Mouse (Mus musculus) myocyte (in vitro differentiated cells): ENCODE measurements at regions not wholly inside any gene's neighbourhood (a gene's known extent, or its start where the extent isn't known, plus 50 kb on each side); places are given as distances from the start of the nearest gene placed in this dataset.

ENCODE experiments used
- H3K27me3 ChIP-seq: one replicate; pipeline ENCODE4 v1.6.1; 2011; ENCODE audit not compliant: control insufficient read depth, insufficient read depth, insufficient read length
- H3K36me3 ChIP-seq: one replicate; pipeline ENCODE4 v1.6.1; 2011; ENCODE audit not compliant: control insufficient read depth, insufficient read depth
- H3K4me2 ChIP-seq: one replicate; pipeline ENCODE4 v1.6.1; 2011; ENCODE audit warnings: low read depth, control low read depth
- H3K4me3 ChIP-seq: one replicate; pipeline ENCODE4 v1.5.1; 2011; ENCODE audit warnings: mild to moderate bottlenecking, control low read depth, moderate library complexity
- H3K79me2 ChIP-seq: one replicate; pipeline ENCODE4 v1.6.1; 2011; ENCODE audit not compliant: control insufficient read depth, insufficient read depth
- H3ac ChIP-seq: one replicate; pipeline ENCODE4 v1.6.1; 2011; ENCODE audit not compliant: control insufficient read depth, insufficient read length
- CEBPB ChIP-seq: IDR thresholded peaks from 2 replicates; pipeline ENCODE4 v1.6.1; 2011; ENCODE audit warnings: mild to moderate bottlenecking, moderate library complexity; ENCODE audit not compliant: poor library complexity, insufficient read depth, severe bottlenecking
- E2F4 ChIP-seq: IDR thresholded peaks from one replicate; pipeline ENCODE4 v1.6.1; 2011; ENCODE audit warnings: mild to moderate bottlenecking, control low read depth, moderate library complexity; ENCODE audit not compliant: insufficient read depth
- MAX ChIP-seq: IDR thresholded peaks from one replicate; pipeline ENCODE4 v1.6.1; 2011; ENCODE audit warnings: low read depth, mild to moderate bottlenecking, control low read depth
- MYOD1 ChIP-seq, 3 experiments: IDR thresholded peaks; one replicate each; pipeline ENCODE4 v1.6.1; 2011; ENCODE audit warnings: control low read depth in 2 of 3, low read depth in 2 of 3, mild to moderate bottlenecking in 2 of 3, moderate library complexity in 1 of 3; ENCODE audit not compliant: insufficient read length in 2 of 3, control insufficient read depth in 1 of 3
- MYOG ChIP-seq, 3 experiments: IDR thresholded peaks; one replicate each; pipeline ENCODE4 v1.6.1; 2011; ENCODE audit warnings: control low read depth in 2 of 3, low read depth in 2 of 3, mild to moderate bottlenecking in 2 of 3; ENCODE audit not compliant: insufficient read length in 2 of 3, control insufficient read depth in 1 of 3, insufficient read depth in 1 of 3
- POLR2A ChIP-seq: IDR thresholded peaks from one replicate; pipeline ENCODE4 v1.6.1; 2011; ENCODE audit warnings: low read depth, mild to moderate bottlenecking, control low read depth, moderate library complexity; ENCODE audit not compliant: insufficient read length
- POLR2AphosphoS2 ChIP-seq: IDR thresholded peaks from one replicate; pipeline ENCODE4 v1.6.1; 2011; ENCODE audit warnings: low read depth, control low read depth; ENCODE audit not compliant: insufficient read length
- REST ChIP-seq: IDR thresholded peaks from one replicate; pipeline ENCODE4 v1.6.1; 2011; ENCODE audit warnings: mild to moderate bottlenecking, control low read depth, moderate library complexity; ENCODE audit not compliant: insufficient read depth, insufficient read length
- SRF ChIP-seq: IDR thresholded peaks from one replicate; pipeline ENCODE4 v1.6.1; 2011; ENCODE audit warnings: low read depth; ENCODE audit not compliant: control insufficient read depth, insufficient read length
- TCF12 ChIP-seq: IDR thresholded peaks from one replicate; pipeline ENCODE4 v1.6.1; 2011; ENCODE audit warnings: mild to moderate bottlenecking, control low read depth; ENCODE audit not compliant: poor library complexity, insufficient read depth, severe bottlenecking
- TCF3 ChIP-seq: IDR thresholded peaks from one replicate; pipeline ENCODE4 v1.6.1; 2011; ENCODE audit warnings: low read depth, control low read depth; ENCODE audit not compliant: insufficient read length
- USF1 ChIP-seq: IDR thresholded peaks from one replicate; pipeline ENCODE4 v1.6.1; 2011; ENCODE audit warnings: low read depth, mild to moderate bottlenecking, control low read depth, moderate library complexity

- Histone ChIP-seq H3K4me2 (no peak overlapping the region), H3K36me3 (no peaks in the 10 kb centered on the region), H3ac (no peak overlapping the region), H3K79me2 (no peaks in the 10 kb centered on the region), H3K27me3 (no peaks in the 10 kb centered on the region), H3K4me3 (no peak overlapping the region)
- TF ChIP-seq POLR2AphosphoS2 (no peak), SRF (no peak), MYOD1 (IDR thresholded peaks at IDR 0.05; ENCODE audit: control insufficient read depth in 1 of 3, insufficient read length in 2 of 3, low read depth in 2 of 3) (no peak), USF1 (no peak), MAX (no peak), CEBPB (no peak), TCF3 (no peak), TCF12 (no peak), POLR2A (no peak), REST (no peak), MYOG (IDR thresholded peaks at IDR 0.05; ENCODE audit: control insufficient read depth in 1 of 3, insufficient read depth in 1 of 3, insufficient read length in 2 of 3, low read depth in 2 of 3) (no peak), E2F4 (no peak)
Measured at GRCm38 (mm10) chr1:156999272-156999671, 59.8 kb upstream of the Ralgps2 start.

- Histone ChIP-seq H3K4me3 (no peak overlapping the region), H3K79me2 (no peaks in the 10 kb centered on the region), H3ac (no peak overlapping the region), H3K36me3 (no peaks in the 10 kb centered on the region), H3K4me2 (peak overlapping the region; percentile 54), H3K27me3 (no peaks in the 10 kb centered on the region)
- TF ChIP-seq CEBPB = peak; percentile 11; the same call in 1 of the 2 replicates
- TF ChIP-seq MYOG (IDR thresholded peaks at IDR 0.05; ENCODE audit: control insufficient read depth in 1 of 3, insufficient read depth in 1 of 3, insufficient read length in 2 of 3, low read depth in 2 of 3) = peak in 1 of 3 experiments; percentile 70
- TF ChIP-seq POLR2A = no peak
- no peak for TF ChIP-seq POLR2AphosphoS2
- no peak for TF ChIP-seq MAX
- TF ChIP-seq TCF3 = peak; percentile 62
- peak; percentile 61 for TF ChIP-seq TCF12
- TF ChIP-seq MYOD1 (IDR thresholded peaks at IDR 0.05; ENCODE audit: control insufficient read depth in 1 of 3, insufficient read length in 2 of 3, low read depth in 2 of 3) = peak; percentile 7 to 63 (median 53)
- TF ChIP-seq E2F4 = no peak
- TF ChIP-seq SRF = no peak
- TF ChIP-seq USF1 = peak; percentile 44
- no peak for TF ChIP-seq REST
Measured at GRCm38 (mm10) chr1:156997476-156998305, 58.3 kb upstream of the Ralgps2 start.

- Histone ChIP-seq H3K27me3 (no peaks in the 10 kb centered on the region), H3K36me3 (no peaks in the 10 kb centered on the region), H3K4me3 (no peak overlapping the region), H3K4me2 (peak overlapping the region; percentile 54), H3K79me2 (no peaks in the 10 kb centered on the region), H3ac (no peak overlapping the region)
- TF ChIP-seq TCF3 = no peak
- TF ChIP-seq POLR2AphosphoS2 = no peak
- no peak for TF ChIP-seq REST
- TF ChIP-seq SRF = no peak
- TF ChIP-seq MYOG (IDR thresholded peaks at IDR 0.05; ENCODE audit: control insufficient read depth in 1 of 3, insufficient read depth in 1 of 3, insufficient read length in 2 of 3, low read depth in 2 of 3) = no peak
- TF ChIP-seq MAX = no peak
- TF ChIP-seq POLR2A = no peak
- no peak for TF ChIP-seq MYOD1 (IDR thresholded peaks at IDR 0.05; ENCODE audit: control insufficient read depth in 1 of 3, insufficient read length in 2 of 3, low read depth in 2 of 3)
- TF ChIP-seq USF1 = no peak
- TF ChIP-seq CEBPB = no peak
- TF ChIP-seq E2F4 = no peak
- no peak for TF ChIP-seq TCF12
Measured at GRCm38 (mm10) chr1:156997033-156997432, 57.6 kb upstream of the Ralgps2 start.

GRCm38 (mm10) chr1:156996084-156996880 lies 56.9 kb upstream of the Ralgps2 start:
- Histone ChIP-seq H3K27me3 (no peaks in the 10 kb centered on the region), H3K79me2 (no peaks in the 10 kb centered on the region), H3K4me3 (no peak overlapping the region), H3ac (no peak overlapping the region), H3K4me2 (no peak overlapping the region), H3K36me3 (no peaks in the 10 kb centered on the region)
- TF ChIP-seq E2F4 (no peak), REST (no peak), SRF (no peak), CEBPB (no peak), MYOD1 (IDR thresholded peaks at IDR 0.05; ENCODE audit: control insufficient read depth in 1 of 3, insufficient read length in 2 of 3, low read depth in 2 of 3) (no peak), TCF3 (no peak)
